Mouse (Mus musculus): Measurements from ENCODE around the gene Slc16a6. TPM values are rescaled to one million over a fixed set of nuclear protein-coding genes. Genes with fewer than 3 reads are reported as not detected.
A peak's percentile ranks its signal among the peaks of the same experiment; 100 is the strongest.

Gene Slc16a6
- polyA plus RNA-seq, 1 experiment from 2014 or later = 6.3 TPM

DNA sequence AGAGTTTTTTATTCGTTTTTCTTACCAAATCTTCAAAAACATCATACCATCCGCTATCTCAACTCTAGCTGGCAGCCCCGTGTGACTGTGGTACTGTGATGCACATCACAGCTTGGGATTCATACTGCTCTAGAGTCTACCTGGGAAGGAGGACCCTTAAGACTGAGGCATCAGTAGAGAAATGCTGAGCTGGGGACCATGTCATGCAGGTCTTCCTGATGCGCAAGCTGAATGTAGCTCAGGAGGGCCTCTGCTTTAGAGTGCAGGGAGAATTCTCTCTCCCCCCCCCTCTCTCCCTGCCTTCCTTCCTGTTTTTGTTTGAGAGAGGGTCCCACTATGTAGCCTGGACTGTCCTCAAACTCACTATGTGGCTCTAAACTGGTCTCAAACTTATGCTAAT lies 32.8 kb downstream of the Slc16a6 start:
- H3K4me3 ChIP-seq = peak overlapping the region; percentile 44
- H3K4me1 ChIP-seq (replicated peaks) = peaks cover 13% of the 10 kb centered on the region
- no peak overlapping the region for H3K9ac ChIP-seq
- H3K9me3 ChIP-seq = no peaks in the 10 kb centered on the region
- no peak overlapping the region for H3K27ac ChIP-seq
- no peak for ATAC-seq (ENCODE audit: low FRiP score)
- H3K4me2 ChIP-seq = peak overlapping the region; percentile 70
- H3K27me3 ChIP-seq = peaks cover 16% of the 10 kb centered on the region
- 67% methylated on average over 4 of the region's 4 CpGs for WGBS
- H3K36me3 ChIP-seq = peaks cover 28% of the 10 kb centered on the region

- peaks cover 35% of the 10 kb centered on the region for H3K36me3 ChIP-seq
- ATAC-seq (ENCODE audit: low FRiP score) = peak; percentile 60; the same call in 1 of the 2 replicates
- peak overlapping the region; percentile 66 for H3K9ac ChIP-seq
- H3K27me3 ChIP-seq = peaks cover 16% of the 10 kb centered on the region
- 2% methylated on average over 32 of the region's 32 CpGs for WGBS
- H3K9me3 ChIP-seq = no peaks in the 10 kb centered on the region
- H3K4me2 ChIP-seq = peak overlapping the region; percentile 70
- H3K4me3 ChIP-seq = peak overlapping the region; percentile 44
- H3K27ac ChIP-seq = no peak overlapping the region
- peaks cover 13% of the 10 kb centered on the region for H3K4me1 ChIP-seq (replicated peaks)
Observed at GRCm38 (mm10) chr11:109439829-109440340, 33.5 kb downstream of the Slc16a6 start.

GRCm38 (mm10) chr11:109439209-109439608 lies 34.2 kb downstream of the Slc16a6 start:
- peak overlapping the region; percentile 70; the same call in 1 of the 2 replicates for H3K4me2 ChIP-seq
- H3K36me3 ChIP-seq = peaks cover 42% of the 10 kb centered on the region
- no peak; the same call in 1 of the 2 replicates for ATAC-seq (ENCODE audit: low FRiP score)
- H3K27me3 ChIP-seq = peaks cover 16% of the 10 kb centered on the region
- no peak overlapping the region for H3K27ac ChIP-seq
- H3K4me3 ChIP-seq = no peak overlapping the region
- H3K9me3 ChIP-seq = no peaks in the 10 kb centered on the region
- no peak overlapping the region for H3K9ac ChIP-seq
- H3K4me1 ChIP-seq (replicated peaks) = peaks cover 13% of the 10 kb centered on the region
- WGBS = 16% methylated on average over 5 of the region's 5 CpGs

- Histone ChIP-seq H3K4me1 (replicated peaks) (peaks cover 16% of the 10 kb centered on the region), H3K4me3 (no peak overlapping the region), H3K27ac (no peak overlapping the region), H3K9me3 (no peaks in the 10 kb centered on the region), H3K9ac (no peak overlapping the region), H3K27me3 (peaks cover 16% of the 10 kb centered on the region), H3K4me2 (no peak overlapping the region), H3K36me3 (peaks cover 61% of the 10 kb centered on the region)
- no peak for ATAC-seq (ENCODE audit: low FRiP score)
- 81% methylated on average over 7 of the region's 8 CpGs for WGBS
Observed at GRCm38 (mm10) chr11:109436889-109437288, 36.5 kb downstream of the Slc16a6 start.

- H3K4me2 ChIP-seq = no peak overlapping the region
- H3K27ac ChIP-seq = no peak overlapping the region
- peaks cover 85% of the 10 kb centered on the region for H3K36me3 ChIP-seq
- ATAC-seq (ENCODE audit: low FRiP score) = no peak
- WGBS = 96% methylated on average over 16 of the region's 16 CpGs
- no peak overlapping the region for H3K9ac ChIP-seq
- no peak overlapping the region for H3K4me3 ChIP-seq
- H3K27me3 ChIP-seq = 0 out of 2 replicates have a peak, but pooled peaks cover 2% of the 10 kb centered on the region
- H3K4me1 ChIP-seq (replicated peaks) = peaks cover 8% of the 10 kb centered on the region; the same call in 1 of the 2 replicates
- H3K9me3 ChIP-seq = no peaks in the 10 kb centered on the region
Observed at GRCm38 (mm10) chr11:109434233-109434798, 39.1 kb downstream of the Slc16a6 start.

DNA sequence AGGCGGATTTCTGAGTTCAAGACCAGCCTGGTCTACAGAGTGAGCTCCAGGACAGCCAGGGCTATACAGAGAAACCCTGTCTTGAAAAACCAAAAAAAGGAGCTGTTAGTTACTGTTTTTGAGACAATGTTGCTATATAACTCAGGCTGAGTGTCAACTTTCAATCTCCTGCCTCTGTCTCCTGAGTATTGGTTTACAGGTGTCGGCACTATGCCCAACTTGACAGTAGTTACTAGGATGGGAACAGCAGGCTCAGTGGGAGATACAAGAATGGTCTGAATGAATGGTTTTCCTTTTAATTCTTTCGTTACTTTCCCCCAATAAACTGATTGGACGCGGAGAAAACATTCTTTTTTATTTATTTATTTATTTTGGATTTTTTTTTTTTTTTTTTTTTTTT lies 46.0 kb downstream of the Slc16a6 start:
- Histone ChIP-seq H3K4me3 (no peak overlapping the region), H3K4me2 (peak overlapping the region; percentile 68), H3K27ac (no peak overlapping the region), H3K27me3 (no peaks in the 10 kb centered on the region), H3K9ac (0 out of 2 replicates have a peak overlapping the region, but pooled peaks have one; percentile 86), H3K9me3 (no peaks in the 10 kb centered on the region), H3K4me1 (replicated peaks) (peaks cover 20% of the 10 kb centered on the region), H3K36me3 (peaks cover 38% of the 10 kb centered on the region)
- no peak for ATAC-seq (ENCODE audit: low FRiP score)
- 94% methylated on average over 5 of the region's 5 CpGs for WGBS

GRCm38 (mm10) chr11:109426272-109426586 lies 47.2 kb downstream of the Slc16a6 start:
- no peak for ATAC-seq (ENCODE audit: low FRiP score)
- Histone ChIP-seq H3K9me3 (no peaks in the 10 kb centered on the region), H3K4me1 (replicated peaks) (peaks cover 16% of the 10 kb centered on the region), H3K4me3 (peak overlapping the region; percentile 67), H3K27me3 (no peaks in the 10 kb centered on the region), H3K4me2 (peak overlapping the region; percentile 68), H3K36me3 (peaks cover 29% of the 10 kb centered on the region), H3K27ac (peak overlapping the region; percentile 90), H3K9ac (peak overlapping the region; percentile 86)
- WGBS = 0% methylated on average over 11 of the region's 11 CpGs

DNA sequence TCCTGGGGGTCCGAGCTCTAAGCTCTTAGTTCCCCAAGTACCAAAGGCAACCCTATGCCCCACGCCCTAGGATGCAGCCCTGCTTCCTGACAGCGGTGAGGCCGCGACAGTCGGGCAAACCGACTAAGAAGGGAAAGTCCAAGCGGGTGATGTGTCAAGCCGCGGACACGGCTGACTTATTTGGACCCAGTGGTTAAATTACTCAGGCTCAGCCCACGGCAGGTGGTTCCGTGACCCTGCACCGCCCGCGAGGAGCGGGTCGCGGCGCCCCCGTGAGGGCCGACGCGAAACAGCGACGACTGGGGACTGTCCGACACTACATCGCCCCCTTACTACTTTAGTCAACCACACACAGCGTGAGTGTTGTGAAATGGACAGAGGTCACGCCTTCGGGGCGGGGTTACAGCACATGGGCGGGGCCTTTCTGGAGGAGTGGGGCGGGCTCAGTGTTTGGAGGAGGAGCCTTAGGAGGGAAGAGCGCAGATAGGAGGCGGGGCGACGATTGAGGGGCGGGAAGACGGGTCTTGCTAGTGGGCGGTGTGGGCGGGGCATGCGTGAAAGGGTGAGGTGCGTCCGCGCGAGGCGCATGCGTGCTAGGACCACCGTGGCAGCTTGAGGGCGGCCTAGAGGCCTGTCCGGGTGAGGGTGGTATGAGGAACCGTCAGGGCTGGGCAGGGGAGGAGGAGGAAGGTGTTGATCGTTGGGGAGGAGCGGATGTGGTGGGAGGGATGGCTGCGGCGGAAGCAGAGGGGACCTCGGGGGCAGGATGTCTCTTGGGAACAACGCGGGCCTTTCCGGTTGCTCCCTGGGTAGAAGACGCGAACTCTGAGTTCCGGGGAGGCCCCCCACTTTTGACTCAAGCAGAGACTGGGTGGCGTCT lies 47.8 kb downstream of the Slc16a6 start, which contains the start of gene Amz2:
Amz2 (plus strand) TSS at position 555 of the 880 bp plus-strand sequence.
- Histone ChIP-seq H3K4me1 (replicated peaks) (peaks cover 15% of the 10 kb centered on the region), H3K4me3 (peak within 1 kb of the TSS; percentile 67), H3K27ac (peak within 1 kb of the TSS; percentile 90), H3K27me3 (no peaks in the 10 kb centered on the region), H3K9ac (peak within 1 kb of the TSS; percentile 86), H3K36me3 (peaks cover 23% of the 10 kb centered on the region), H3K4me2 (peak within 1 kb of the TSS; percentile 68), H3K9me3 (no peaks in the 10 kb centered on the region)
- under 1% methylated on average over 65 of the region's 65 CpGs for WGBS
- ATAC-seq (ENCODE audit: low FRiP score) = peak; percentile 97

DNA sequence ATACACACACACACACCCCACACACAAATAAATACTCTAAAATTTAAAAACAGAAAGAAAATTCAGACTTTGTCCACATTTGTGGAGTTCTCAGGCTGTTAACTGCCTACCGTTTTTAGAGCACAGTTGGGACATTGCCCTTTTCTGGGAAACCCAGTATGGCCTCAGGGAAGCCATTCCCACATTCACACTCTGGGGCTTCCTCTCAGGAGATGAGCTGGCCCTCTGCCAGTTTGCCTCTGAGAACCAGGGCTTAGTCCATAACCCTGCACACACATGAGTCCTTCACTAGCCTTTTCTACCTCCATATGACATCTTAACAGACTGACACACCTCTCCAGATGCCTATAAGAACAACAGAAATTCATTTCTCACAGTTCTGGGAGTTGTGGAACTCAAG lies 50.1 kb downstream of the Slc16a6 start:
- Histone ChIP-seq H3K9ac (no peak overlapping the region), H3K36me3 (no peaks in the 10 kb centered on the region), H3K4me1 (replicated peaks) (peaks cover 15% of the 10 kb centered on the region), H3K4me3 (no peak overlapping the region), H3K27me3 (no peaks in the 10 kb centered on the region), H3K4me2 (no peak overlapping the region), H3K9me3 (no peaks in the 10 kb centered on the region), H3K27ac (no peak overlapping the region)
- 64% methylated on average over 1 of the region's 1 CpGs for WGBS
- no peak for ATAC-seq (ENCODE audit: low FRiP score)

GRCm38 (mm10) chr11:109422263-109422662 lies 51.1 kb downstream of the Slc16a6 start:
- H3K27me3 ChIP-seq = no peaks in the 10 kb centered on the region
- no peaks in the 10 kb centered on the region for H3K36me3 ChIP-seq
- H3K9me3 ChIP-seq = no peaks in the 10 kb centered on the region
- peaks cover 13% of the 10 kb centered on the region for H3K4me1 ChIP-seq (replicated peaks)
- 98% methylated on average over 4 of the region's 4 CpGs for WGBS
- H3K4me3 ChIP-seq = no peak overlapping the region
- no peak overlapping the region for H3K4me2 ChIP-seq
- no peak overlapping the region for H3K27ac ChIP-seq
- no peak for ATAC-seq (ENCODE audit: low FRiP score)
- no peak overlapping the region for H3K9ac ChIP-seq

DNA sequence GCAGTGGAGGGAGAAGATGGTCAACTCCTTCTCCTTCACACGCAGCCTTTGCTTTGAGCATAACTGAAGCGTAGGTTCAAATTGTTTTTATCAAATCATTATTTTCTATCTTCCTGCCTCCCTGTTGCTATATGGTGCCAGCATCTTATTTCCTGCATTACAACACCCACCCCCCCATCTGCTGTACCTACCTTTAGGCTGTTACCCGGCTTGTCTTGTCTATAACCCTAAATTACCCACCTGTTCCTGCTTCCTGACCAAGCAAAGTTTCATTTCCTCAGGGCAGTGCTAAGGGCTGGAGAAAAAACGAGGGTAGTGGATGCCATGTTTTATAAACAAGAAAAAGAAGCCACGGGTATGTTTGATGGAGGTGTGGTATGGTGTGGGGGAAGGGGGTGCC lies 52.2 kb downstream of the Slc16a6 start:
- WGBS = 91% methylated on average over 5 of the region's 5 CpGs
- H3K4me3 ChIP-seq = no peak overlapping the region
- no peaks in the 10 kb centered on the region for H3K9me3 ChIP-seq
- ATAC-seq (ENCODE audit: low FRiP score) = no peak
- no peaks in the 10 kb centered on the region for H3K36me3 ChIP-seq
- H3K9ac ChIP-seq = no peak overlapping the region
- H3K4me1 ChIP-seq (replicated peaks) = 0 out of 2 replicates have a peak, but pooled peaks cover 5% of the 10 kb centered on the region
- no peaks in the 10 kb centered on the region for H3K27me3 ChIP-seq
- H3K4me2 ChIP-seq = no peak overlapping the region
- H3K27ac ChIP-seq = no peak overlapping the region

- no peaks in the 10 kb centered on the region for H3K27me3 ChIP-seq
- H3K9me3 ChIP-seq = no peaks in the 10 kb centered on the region
- H3K4me3 ChIP-seq = no peak overlapping the region
- no peak for ATAC-seq (ENCODE audit: low FRiP score)
- H3K36me3 ChIP-seq = no peaks in the 10 kb centered on the region
- no peak overlapping the region for H3K27ac ChIP-seq
- H3K4me1 ChIP-seq (replicated peaks) = 0 out of 2 replicates have a peak, but pooled peaks cover 5% of the 10 kb centered on the region
- 89% methylated on average over 14 of the region's 14 CpGs for WGBS
- no peak overlapping the region for H3K4me2 ChIP-seq
- H3K9ac ChIP-seq = no peak overlapping the region
Observed at GRCm38 (mm10) chr11:109420567-109420962, 52.8 kb downstream of the Slc16a6 start.

All from hindbrain, embryonic 13.5 days (tissue).